Mouse (Mus musculus) stomach, embryonic 14.5 days (tissue): Measurements from ENCODE around the gene Gm38431. TPM values are rescaled to one million over a fixed set of nuclear protein-coding genes. Genes with fewer than 3 reads are reported as not detected.

Experiments
- ATAC-seq: fragments of 200-750 bp; cut with Nextera tagmentation; 2 replicates; pipeline ENCODE4 v1.8.0; 2017; ENCODE audit warnings: low read depth, moderate TSS enrichment; ENCODE audit not compliant: insufficient number of reproducible peaks, insufficient read depth, low FRiP score
- H3K27ac ChIP-seq: fragments of 300-500 bp; sonication (generic); 2 replicates; pipeline ENCODE4 v1.5.1; 2014; ENCODE audit warnings: mild to moderate bottlenecking, low read length, moderate library complexity, mixed read lengths
- H3K27me3 ChIP-seq: fragments of 300-500 bp; sonication (generic); 2 replicates; pipeline ENCODE4 v1.6.1; 2014; ENCODE audit warnings: low read length, control low read depth, mixed read lengths; ENCODE audit not compliant: control insufficient read depth, insufficient read depth
- H3K36me3 ChIP-seq: fragments of 300-500 bp; sonication (generic); 2 replicates; pipeline ENCODE4 v1.6.1; 2014; ENCODE audit warnings: mild to moderate bottlenecking, control low read depth, low read length, moderate library complexity, mixed read lengths; ENCODE audit not compliant: control insufficient read depth, insufficient read depth
- H3K4me1 ChIP-seq: fragments of 300-500 bp; sonication (generic); 2 replicates; pipeline ENCODE4 v1.6.1; 2014; ENCODE audit warnings: low read length, control low read depth, mixed read lengths; ENCODE audit not compliant: control insufficient read depth, insufficient read depth
- H3K4me2 ChIP-seq: fragments of 300-500 bp; sonication (generic); replicated peaks from 2 replicates; pipeline ENCODE4 v1.6.1; 2014; ENCODE audit warnings: low read depth, low read length, control low read depth
- H3K4me3 ChIP-seq: fragments of 300-500 bp; sonication (generic); 2 replicates; pipeline ENCODE4 v1.5.1; 2014; ENCODE audit warnings: low read depth, low read length, control low read depth
- H3K9ac ChIP-seq: fragments of 300-500 bp; sonication (generic); replicated peaks from 2 replicates; pipeline ENCODE4 v1.6.1; 2014; ENCODE audit warnings: low read depth, mild to moderate bottlenecking, control low read depth, low read length, moderate library complexity, mixed read lengths
- H3K9me3 ChIP-seq: fragments of 300-500 bp; sonication (generic); 2 replicates; pipeline ENCODE4 v1.6.1; 2016; ENCODE audit warnings: low read depth, low read length, control low read depth; ENCODE audit not compliant: control insufficient read depth
- WGBS: fragments of 180-500 bp; shearing (Covaris S2); extraction: QIAGEN DNeasy Blood & Tissue Kit; methylation state at CpG from one replicate; pipeline ENCODE4 v1.1.7; 2014; 5-methylcytosine and 5-hydroxymethylcytosine counted together
- polyA plus RNA-seq: library from polyadenylated mRNA; unstranded; fragments of >200 nt; fragmentation: Nextera tagmentation; extraction: Ambion mirVana; gene quantifications from 2 replicates; pipeline ENCODE4 v1.2.1, GENCODE M21; 2014

The Gm38431 gene
- polyA plus RNA-seq, 1 experiment from 2014 or later: 2.3 TPM

- WGBS: 90% methylated on average over 4 of the region's 4 CpGs
- ATAC-seq: no peak
- Histone ChIP-seq H3K4me3 (no peak overlapping the region), H3K27me3 (no peaks in the 10 kb centered on the region), H3K4me2 (no peak overlapping the region), H3K27ac (no peak overlapping the region), H3K4me1 (peaks cover under 1% of the 10 kb centered on the region; the same call in 1 of the 2 replicates), H3K9me3 (no peaks in the 10 kb centered on the region), H3K36me3 (no peaks in the 10 kb centered on the region), H3K9ac (no peak overlapping the region)
These were observed 4.2 kb upstream of the Gm38431 start for GRCm38 (mm10) chr9:21095958-21096357.

GRCm38 (mm10) chr9:21093423-21093822, 1.6 kb upstream of the Gm38431 start:
- Histone ChIP-seq H3K4me1 (peaks cover 9% of the 10 kb centered on the region), H3K4me2 (no peak overlapping the region), H3K27ac (no peak overlapping the region), H3K36me3 (peaks cover 12% of the 10 kb centered on the region), H3K9ac (no peak overlapping the region), H3K27me3 (no peaks in the 10 kb centered on the region), H3K4me3 (no peak overlapping the region), H3K9me3 (no peaks in the 10 kb centered on the region)
- no peak for ATAC-seq
- WGBS: 96% methylated on average over 9 of the region's 9 CpGs

- no peak for ATAC-seq
These were observed 658 bp downstream of the Gm38431 start for GRCm38 (mm10) chr9:21090972-21091706.

GRCm38 (mm10) chr9:21090537-21090936, 1.3 kb downstream of the Gm38431 start:
- WGBS: 93% methylated on average over 1 of the region's 1 CpGs
- Histone ChIP-seq H3K27ac (no peak overlapping the region), H3K36me3 (peaks cover 41% of the 10 kb centered on the region), H3K9me3 (no peaks in the 10 kb centered on the region), H3K27me3 (no peaks in the 10 kb centered on the region), H3K4me2 (peak overlapping the region; percentile 88), H3K4me3 (peak overlapping the region; percentile 71), H3K4me1 (peaks cover 9% of the 10 kb centered on the region), H3K9ac (peak overlapping the region; percentile 71; the same call in 1 of the 2 replicates)
- no peak for ATAC-seq

More at GRCm38 (mm10) chr9:21090972-21091706, 658 bp downstream of the Gm38431 start:
- Histone ChIP-seq H3K27me3 (no peaks in the 10 kb centered on the region), H3K9ac (peak overlapping the region; percentile 71), H3K36me3 (peaks cover 35% of the 10 kb centered on the region), H3K9me3 (no peaks in the 10 kb centered on the region), H3K27ac (peak overlapping the region; percentile 89), H3K4me2 (peak overlapping the region; percentile 88), H3K4me1 (peaks cover 9% of the 10 kb centered on the region), H3K4me3 (peak overlapping the region; percentile 71)
- WGBS: 2% methylated on average over 24 of the region's 24 CpGs

- Histone ChIP-seq H3K36me3 (peaks cover 91% of the 10 kb centered on the region), H3K4me3 (no peak overlapping the region), H3K27me3 (no peaks in the 10 kb centered on the region), H3K27ac (no peak overlapping the region), H3K4me2 (no peak overlapping the region), H3K9ac (no peak overlapping the region), H3K4me1 (no peaks in the 10 kb centered on the region), H3K9me3 (no peaks in the 10 kb centered on the region)
- ATAC-seq: no peak
- 92% methylated on average over 3 of the region's 3 CpGs for WGBS
These were observed 8.5 kb downstream of the Gm38431 start for GRCm38 (mm10) chr9:21083324-21083723.

- no peaks in the 10 kb centered on the region for H3K4me1 ChIP-seq
- no peak overlapping the region for H3K4me3 ChIP-seq
- no peak overlapping the region for H3K4me2 ChIP-seq
- H3K36me3 ChIP-seq: peaks cover 91% of the 10 kb centered on the region
- H3K27ac ChIP-seq: no peak overlapping the region
- no peak for ATAC-seq
- H3K9me3 ChIP-seq: no peaks in the 10 kb centered on the region
- H3K9ac ChIP-seq: no peak overlapping the region
- 90% methylated on average over 9 of the region's 9 CpGs for WGBS
- H3K27me3 ChIP-seq: no peaks in the 10 kb centered on the region
These were observed 10.7 kb downstream of the Gm38431 start for GRCm38 (mm10) chr9:21081127-21081526.

GRCm38 (mm10) chr9:21075625-21076024, 16.2 kb downstream of the Gm38431 start:
- Histone ChIP-seq H3K9ac (no peak overlapping the region), H3K4me2 (no peak overlapping the region), H3K4me3 (no peak overlapping the region), H3K27ac (no peak overlapping the region), H3K4me1 (peaks cover 7% of the 10 kb centered on the region; the same call in 1 of the 2 replicates), H3K36me3 (peaks cover 53% of the 10 kb centered on the region), H3K9me3 (no peaks in the 10 kb centered on the region), H3K27me3 (no peaks in the 10 kb centered on the region)
- ATAC-seq: no peak
- 93% methylated on average over 3 of the region's 3 CpGs for WGBS

- no peak overlapping the region for H3K4me3 ChIP-seq
- no peak for ATAC-seq
- H3K9ac ChIP-seq: no peak overlapping the region
- 62% methylated on average over 1 of the region's 1 CpGs for WGBS
- peaks cover 7% of the 10 kb centered on the region; the same call in 1 of the 2 replicates for H3K4me1 ChIP-seq
- H3K4me2 ChIP-seq: no peak overlapping the region
- no peak overlapping the region for H3K27ac ChIP-seq
- H3K36me3 ChIP-seq: peaks cover 44% of the 10 kb centered on the region
- no peaks in the 10 kb centered on the region for H3K27me3 ChIP-seq
- H3K9me3 ChIP-seq: no peaks in the 10 kb centered on the region
These were observed 17.6 kb downstream of the Gm38431 start for GRCm38 (mm10) chr9:21074173-21074572.
